Mouse (Mus musculus) urinary bladder, postnatal 4 days (tissue): ENCODE measurements around the gene Gm9195.

Source experiments
- DNase-seq, 2 experiments: peaks; one replicate each; pipeline ENCODE4 v3.0.0; 2021 to 2022; ENCODE audit warnings: low spot score in 2 of 2

Gm9195 gene

GRCm38 (mm10) chr14:72491738-72492137, at the start of gene Gm9195:
Gene Gm9195, minus strand, starts transcription at chr14:72491838.
- DNase-seq, result no peak

- DNase-seq, result no peak
Measured at GRCm38 (mm10) chr14:72536392-72537017, 44.9 kb upstream of the Gm9195 start.

GRCm38 (mm10) chr14:72533862-72534261, 42.2 kb upstream of the Gm9195 start:
- DNase-seq, result no peak

GRCm38 (mm10) chr14:72532028-72532917, 40.6 kb upstream of the Gm9195 start:
- DNase-seq, result no peak

GRCm38 (mm10) chr14:72527126-72527525, 35.5 kb upstream of the Gm9195 start:
- DNase-seq, result no peak

GRCm38 (mm10) chr14:72519561-72519960, 27.9 kb upstream of the Gm9195 start:
- DNase-seq, result no peak

GRCm38 (mm10) chr14:72518786-72519185, 27.1 kb upstream of the Gm9195 start:
- no peak for DNase-seq

GRCm38 (mm10) chr14:72516376-72516775, 24.7 kb upstream of the Gm9195 start:
- no peak for DNase-seq

- DNase-seq, result no peak
Measured at GRCm38 (mm10) chr14:72506723-72507420, 15.2 kb upstream of the Gm9195 start.

GRCm38 (mm10) chr14:72506018-72506722, 14.5 kb upstream of the Gm9195 start:
- no peak for DNase-seq

GRCm38 (mm10) chr14:72504985-72505384, 13.3 kb upstream of the Gm9195 start:
- no peak for DNase-seq

- no peak for DNase-seq
Measured at GRCm38 (mm10) chr14:72503241-72503640, 11.6 kb upstream of the Gm9195 start.

GRCm38 (mm10) chr14:72493775-72494174, 2.1 kb upstream of the Gm9195 start:
- no peak for DNase-seq

GRCm38 (mm10) chr14:72490367-72490766, 1.3 kb downstream of the Gm9195 start:
- no peak for DNase-seq

GRCm38 (mm10) chr14:72474501-72474900, 17.1 kb downstream of the Gm9195 start:
- DNase-seq, result no peak

GRCm38 (mm10) chr14:72468429-72468828, 23.2 kb downstream of the Gm9195 start:
- DNase-seq, result no peak

- no peak for DNase-seq
Measured at GRCm38 (mm10) chr14:72466384-72466783, 25.3 kb downstream of the Gm9195 start.

GRCm38 (mm10) chr14:72461591-72461990, 30.0 kb downstream of the Gm9195 start:
- no peak for DNase-seq

GRCm38 (mm10) chr14:72460291-72460690, 31.3 kb downstream of the Gm9195 start:
- no peak for DNase-seq

- DNase-seq, result no peak
Measured at GRCm38 (mm10) chr14:72458930-72459329, 32.7 kb downstream of the Gm9195 start.

- no peak for DNase-seq
Measured at GRCm38 (mm10) chr14:72447141-72448091, 44.2 kb downstream of the Gm9195 start.
